Mouse (Mus musculus): Measurements from ENCODE around the gene Rpl27. TPM values are rescaled to one million over a fixed set of nuclear protein-coding genes. Genes with fewer than 3 reads are reported as not detected.
A peak's percentile ranks its signal among the peaks of the same experiment; 100 is the strongest.
"Not testable (repeated sequence)": the region's sequence is repeated elsewhere in the genome, so short reads cannot be mapped to it uniquely, and the experiment has no call there.

The Rpl27 gene
- polyA plus RNA-seq, 1 experiment = 424 TPM

DNA sequence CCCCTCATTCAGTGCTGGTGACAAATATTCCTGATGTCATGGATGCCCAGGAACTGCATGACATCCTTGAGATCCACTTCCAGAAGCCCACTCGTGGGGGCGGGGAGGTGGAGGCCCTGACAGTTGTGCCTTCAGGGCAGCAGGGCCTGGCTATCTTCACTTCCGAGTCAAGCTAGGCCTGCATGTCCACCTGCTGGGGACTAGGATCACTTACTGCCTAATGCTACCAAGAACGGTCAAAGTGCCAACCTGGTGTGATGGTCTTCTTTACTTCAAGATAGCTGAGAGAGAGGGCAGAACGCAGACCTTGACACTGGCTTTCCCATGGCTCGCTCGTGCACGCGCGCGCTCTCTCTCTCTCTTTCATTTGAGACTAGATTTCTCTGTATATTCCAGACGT lies 16.1 kb downstream of the Rpl27 start:
- no peak overlapping the region for H3K27ac ChIP-seq (ENCODE audit: insufficient read depth, low read length)
- TF ChIP-seq CTCF (IDR thresholded peaks at IDR 0.05; ENCODE audit: extremely low read depth, insufficient read depth, low read length) (no peak), POLR2A (IDR thresholded peaks at IDR 0.05; ENCODE audit: extremely low read depth, insufficient read depth, low read length) (no peak)

GRCm38 (mm10) chr11:101459716-101460115 lies 17.6 kb downstream of the Rpl27 start:
- peaks cover 4% of the 10 kb centered on the region; the same call in 1 of the 2 replicates for H3K4me1 ChIP-seq (ENCODE audit: control insufficient read depth, insufficient read depth, low read length)
- no peak overlapping the region for H3K27ac ChIP-seq (ENCODE audit: insufficient read depth, low read length)
- no peak overlapping the region for H3K4me3 ChIP-seq (ENCODE audit: insufficient read depth, low read length)
- TF ChIP-seq POLR2A (IDR thresholded peaks at IDR 0.05; ENCODE audit: extremely low read depth, insufficient read depth, low read length) = no peak
- TF ChIP-seq CTCF (IDR thresholded peaks at IDR 0.05; ENCODE audit: extremely low read depth, insufficient read depth, low read length) = no peak

More for the DNA sequence above, 16.1 kb downstream of the Rpl27 start:
- Histone ChIP-seq H3K4me3 (ENCODE audit: insufficient read depth, low read length) (no peak overlapping the region), H3K4me1 (ENCODE audit: control insufficient read depth, insufficient read depth, low read length) (peaks cover 4% of the 10 kb centered on the region; the same call in 1 of the 2 replicates)

DNA sequence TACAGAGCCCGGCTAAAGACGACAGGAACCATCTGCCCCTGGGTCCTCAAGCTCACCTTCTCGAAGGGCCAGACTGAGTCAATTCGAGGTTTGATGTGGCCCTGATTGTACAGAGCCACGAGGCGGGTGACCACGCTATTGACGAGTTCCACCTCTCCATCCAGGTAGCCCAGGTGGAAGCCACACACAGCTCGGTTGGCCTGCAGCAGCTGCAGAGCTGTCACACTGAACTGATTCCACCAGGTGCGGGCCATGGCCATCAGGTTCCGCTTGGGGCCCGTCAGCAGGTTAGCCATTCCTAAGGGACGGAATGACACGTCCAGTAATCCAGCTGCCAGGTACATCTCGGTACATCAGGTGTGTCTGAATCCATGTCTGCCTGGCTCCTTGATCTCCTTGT lies 18.2 kb downstream of the Rpl27 start:
- H3K27ac ChIP-seq (ENCODE audit: insufficient read depth, low read length) = no peak overlapping the region
- no peak overlapping the region for H3K4me3 ChIP-seq (ENCODE audit: insufficient read depth, low read length)
- TF ChIP-seq POLR2A (IDR thresholded peaks at IDR 0.05; ENCODE audit: extremely low read depth, insufficient read depth, low read length) = no peak
- TF ChIP-seq CTCF (IDR thresholded peaks at IDR 0.05; ENCODE audit: extremely low read depth, insufficient read depth, low read length) = no peak
- H3K4me1 ChIP-seq (ENCODE audit: control insufficient read depth, insufficient read depth, low read length) = peaks cover 4% of the 10 kb centered on the region; the same call in 1 of the 2 replicates

DNA sequence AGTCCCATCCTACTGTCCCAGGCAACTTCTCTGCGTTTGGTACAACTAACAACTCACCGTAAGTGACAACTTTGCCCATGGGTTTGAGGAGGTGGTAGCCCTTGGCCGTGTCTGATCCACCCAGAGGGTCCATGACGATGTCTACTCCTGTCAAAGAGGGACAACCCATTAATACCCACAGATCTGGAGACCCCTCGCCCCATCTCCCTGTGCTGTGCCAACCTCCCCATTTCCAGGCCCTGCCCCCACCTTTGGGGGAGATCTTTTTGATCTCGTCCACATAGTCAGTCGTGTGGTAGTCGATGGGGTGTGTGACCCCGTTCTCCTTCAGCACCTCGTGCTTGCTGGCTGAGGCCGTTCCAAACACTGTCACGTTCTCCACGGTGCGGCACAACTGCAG lies 20.0 kb downstream of the Rpl27 start:
- Histone ChIP-seq H3K27ac (ENCODE audit: insufficient read depth, low read length) (no peak overlapping the region), H3K4me3 (ENCODE audit: insufficient read depth, low read length) (no peak overlapping the region), H3K4me1 (ENCODE audit: control insufficient read depth, insufficient read depth, low read length) (peaks cover 4% of the 10 kb centered on the region; the same call in 1 of the 2 replicates)
- TF ChIP-seq CTCF (IDR thresholded peaks at IDR 0.05; ENCODE audit: extremely low read depth, insufficient read depth, low read length) (no peak), POLR2A (IDR thresholded peaks at IDR 0.05; ENCODE audit: extremely low read depth, insufficient read depth, low read length) (no peak)

GRCm38 (mm10) chr11:101462583-101463440 lies 20.7 kb downstream of the Rpl27 start:
- TF ChIP-seq POLR2A (IDR thresholded peaks at IDR 0.05; ENCODE audit: extremely low read depth, insufficient read depth, low read length) (no peak), CTCF (IDR thresholded peaks at IDR 0.05; ENCODE audit: extremely low read depth, insufficient read depth, low read length) (no peak)
- Histone ChIP-seq H3K27ac (ENCODE audit: insufficient read depth, low read length) (no peak overlapping the region), H3K4me1 (ENCODE audit: control insufficient read depth, insufficient read depth, low read length) (peaks cover 4% of the 10 kb centered on the region; the same call in 1 of the 2 replicates), H3K4me3 (ENCODE audit: insufficient read depth, low read length) (no peak overlapping the region)

GRCm38 (mm10) chr11:101464211-101465100 lies 22.4 kb downstream of the Rpl27 start, which contains the start of gene Rnd2:
TSS of gene Rnd2 (plus strand) at chr11:101464999.
- TF ChIP-seq POLR2A (IDR thresholded peaks at IDR 0.05; ENCODE audit: extremely low read depth, insufficient read depth, low read length) = no peak
- H3K4me3 ChIP-seq (ENCODE audit: insufficient read depth, low read length) = peak within 1 kb of the TSS; percentile 66
- H3K27ac ChIP-seq (ENCODE audit: insufficient read depth, low read length) = peak within 1 kb of the TSS; percentile 68
- peaks cover 4% of the 10 kb centered on the region; the same call in 1 of the 2 replicates for H3K4me1 ChIP-seq (ENCODE audit: control insufficient read depth, insufficient read depth, low read length)

DNA sequence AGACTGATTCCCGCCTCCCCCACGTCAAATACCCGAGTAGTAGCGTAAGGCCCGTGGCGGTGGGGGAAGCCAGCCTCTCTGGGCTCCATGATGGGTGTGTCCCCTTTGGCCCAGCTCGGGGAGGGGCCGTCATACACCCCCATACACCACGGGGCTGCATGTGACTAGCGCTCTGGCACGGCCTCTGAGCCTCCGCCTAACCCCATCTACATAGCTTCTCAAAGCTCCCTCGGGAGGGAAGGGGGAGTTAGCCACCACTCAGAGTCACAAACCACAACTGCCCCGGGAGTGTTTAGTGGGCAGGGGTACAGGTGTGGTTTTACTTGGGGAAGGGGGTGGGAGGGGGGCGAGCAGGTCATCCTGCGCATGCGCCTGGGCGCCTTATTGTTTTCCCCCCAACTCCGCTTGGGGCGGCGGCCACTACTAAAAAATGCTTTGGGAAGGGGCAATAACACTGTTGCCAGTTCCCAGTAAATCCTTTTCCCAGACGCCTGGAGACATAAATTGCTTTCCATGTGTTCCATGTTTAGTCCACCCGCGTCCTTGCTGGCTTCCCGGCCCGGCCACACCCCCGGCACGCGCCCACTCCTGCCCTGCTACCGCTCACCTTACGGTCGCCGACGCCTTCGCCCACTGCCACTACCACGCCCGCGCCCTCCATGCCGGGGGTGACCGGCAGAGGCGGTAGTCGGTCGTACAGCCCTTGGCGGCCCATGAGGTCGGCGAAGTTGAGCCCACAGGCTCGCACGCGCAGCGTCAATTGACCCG lies 23.2 kb downstream of the Rpl27 start:
- H3K4me1 ChIP-seq (ENCODE audit: control insufficient read depth, insufficient read depth, low read length) = peaks cover 4% of the 10 kb centered on the region; the same call in 1 of the 2 replicates
- TF ChIP-seq CTCF (IDR thresholded peaks at IDR 0.05; ENCODE audit: extremely low read depth, insufficient read depth, low read length) (no peak), POLR2A (IDR thresholded peaks at IDR 0.05; ENCODE audit: extremely low read depth, insufficient read depth, low read length) (no peak)
- peak overlapping the region; percentile 66 for H3K4me3 ChIP-seq (ENCODE audit: insufficient read depth, low read length)
- H3K27ac ChIP-seq (ENCODE audit: insufficient read depth, low read length) = peak overlapping the region; percentile 68

DNA sequence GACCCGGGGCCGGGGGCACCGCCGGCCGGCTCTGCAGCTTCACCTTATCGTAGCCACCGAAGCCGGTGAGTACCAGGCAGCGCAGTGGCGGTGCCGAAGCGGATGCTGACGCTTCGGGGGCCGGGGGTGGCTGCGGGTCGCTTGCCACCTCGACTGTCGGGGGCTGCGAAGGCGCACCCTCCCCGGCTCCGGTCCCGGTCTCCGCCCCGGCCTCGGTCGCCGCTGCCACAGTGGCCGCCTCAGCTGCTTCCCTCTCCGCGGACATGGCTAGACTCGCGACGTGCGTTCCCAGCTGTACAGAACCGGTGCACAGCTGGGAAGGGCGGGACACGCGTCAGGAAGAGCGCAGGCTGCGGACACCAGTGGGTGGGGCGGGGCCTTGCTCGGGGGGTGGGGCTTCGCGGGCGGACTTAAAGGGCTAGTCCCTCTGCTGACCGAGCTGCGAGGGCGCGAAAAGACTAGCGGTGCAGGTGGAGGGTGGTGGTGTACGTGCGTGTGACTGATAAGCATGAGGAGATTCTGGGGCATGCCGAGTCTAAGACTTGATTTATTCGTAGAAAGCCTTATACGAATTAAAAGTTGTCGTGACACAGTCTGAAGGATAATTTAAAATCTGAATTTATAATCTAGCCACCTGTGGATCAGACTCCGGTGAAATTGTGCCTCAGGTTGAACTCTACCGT lies 23.9 kb downstream of the Rpl27 start, which contains the start of gene Vat1:
Gene Vat1 (minus strand): TSS at position 362 of the 683 bp plus-strand sequence.
- peak within 1 kb of the TSS; percentile 66 for H3K4me3 ChIP-seq (ENCODE audit: insufficient read depth, low read length)
- H3K4me1 ChIP-seq (ENCODE audit: control insufficient read depth, insufficient read depth, low read length) = peaks cover 4% of the 10 kb centered on the region; the same call in 1 of the 2 replicates
- TF ChIP-seq POLR2A (IDR thresholded peaks at IDR 0.05; ENCODE audit: extremely low read depth, insufficient read depth, low read length) (peak; percentile 61; the same call in 1 of the 2 replicates), CTCF (IDR thresholded peaks at IDR 0.05; ENCODE audit: extremely low read depth, insufficient read depth, low read length) (no peak)

GRCm38 (mm10) chr11:101466552-101466950 lies 24.5 kb downstream of the Rpl27 start:
- not testable (repeated sequence) for H3K27ac ChIP-seq (ENCODE audit: insufficient read depth, low read length); H3K4me1 ChIP-seq (ENCODE audit: control insufficient read depth, insufficient read depth, low read length)
- H3K4me3 ChIP-seq (ENCODE audit: insufficient read depth, low read length) = peak overlapping the region; percentile 66; the same call in 1 of the 2 replicates

More for the DNA sequence above, 23.9 kb downstream of the Rpl27 start, which contains the start of gene Vat1:
- H3K27ac ChIP-seq (ENCODE audit: insufficient read depth, low read length) = peak within 1 kb of the TSS; percentile 68
